Mouse (Mus musculus): ENCODE measurements at regions not wholly inside any gene's neighbourhood (a gene's known extent, or its start where the extent isn't known, plus 50 kb on each side); places are given as distances from the start of the nearest gene placed in this dataset.
"Not testable (repeated sequence)": the region's sequence is repeated elsewhere in the genome, so short reads cannot be mapped to it uniquely, and the experiment has no call there.

DNA sequence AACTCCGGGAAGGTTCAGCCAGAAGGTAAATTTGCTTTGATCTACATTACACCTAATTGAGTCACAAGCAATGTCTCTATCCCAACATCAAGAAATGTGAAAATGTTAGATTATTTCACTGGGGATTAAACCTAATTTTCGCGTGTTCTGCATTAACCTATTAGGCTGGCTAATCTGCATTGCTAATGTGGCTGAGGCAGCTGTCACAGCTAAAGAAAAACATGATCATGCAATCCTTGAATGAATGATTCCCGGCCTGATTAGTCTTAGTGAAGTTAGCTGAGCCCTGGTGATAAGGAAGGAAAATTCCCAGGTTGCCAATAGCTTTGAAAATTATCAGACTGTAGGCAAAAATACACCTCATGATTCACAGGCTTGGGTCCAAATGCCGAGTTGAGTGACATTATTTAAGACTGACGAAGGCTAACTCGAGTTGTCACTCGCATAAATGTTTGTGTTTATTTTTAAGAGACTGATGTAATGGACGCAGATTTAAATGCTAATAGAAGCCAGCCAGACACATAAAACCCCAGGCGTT, 131.5 kb upstream of the Kiz start:
- no peak for DNase-seq (ENCODE audit: low spot score in 2 of 2)

DNA sequence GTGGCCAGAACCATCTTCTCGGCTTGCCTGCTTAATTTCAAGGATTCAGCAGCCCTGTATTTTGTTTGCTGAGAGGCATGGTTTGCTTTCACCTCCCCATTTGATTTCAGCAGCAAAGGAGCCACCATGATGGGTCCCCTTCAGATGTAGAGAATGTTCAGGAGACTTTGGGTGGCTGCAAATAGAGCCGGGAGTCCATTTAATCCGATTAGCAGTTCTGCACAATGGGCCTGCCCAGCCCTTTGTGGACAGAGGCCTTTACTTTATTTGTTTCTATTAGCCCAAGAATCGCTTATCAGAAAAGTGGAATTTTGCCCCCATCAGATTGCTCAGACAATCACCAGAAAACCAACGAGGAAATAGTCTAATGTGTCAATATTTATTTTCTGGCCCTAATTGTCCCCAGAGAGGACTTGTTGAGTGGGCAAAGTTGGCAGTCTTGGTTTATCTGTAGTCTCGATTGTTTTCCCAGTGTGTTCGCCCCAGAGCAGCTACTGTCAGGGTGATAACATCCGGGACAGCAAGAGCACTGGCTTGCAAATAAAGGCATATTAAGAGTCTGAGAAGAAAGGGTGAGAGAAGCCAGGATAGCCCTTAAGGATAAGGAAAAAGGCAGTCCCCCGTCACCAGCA, 130.6 kb upstream of the Kiz start:
- DNase-seq (ENCODE audit: low spot score in 2 of 2), result no peak

DNA sequence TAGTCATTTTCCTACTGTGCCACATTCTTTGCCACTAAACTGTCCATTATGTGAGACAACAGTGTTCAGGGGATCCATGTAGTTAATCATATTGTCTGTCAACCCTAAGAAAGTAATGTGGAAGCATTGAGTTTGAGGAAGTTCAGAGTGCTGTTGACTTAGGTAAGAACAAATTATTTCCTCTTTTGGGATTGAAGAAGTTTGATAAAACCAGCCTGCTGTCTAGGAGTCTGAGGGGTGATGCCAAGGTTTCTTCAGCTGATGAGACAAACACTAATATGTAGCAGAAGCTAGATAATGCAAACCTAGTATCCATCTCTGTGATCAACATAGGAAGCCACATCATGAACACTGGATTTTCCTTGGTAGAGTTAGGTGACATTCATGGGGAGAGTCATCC, 127.0 kb upstream of the Kiz start:
- DNase-seq (ENCODE audit: low spot score in 2 of 2), result no peak

DNA sequence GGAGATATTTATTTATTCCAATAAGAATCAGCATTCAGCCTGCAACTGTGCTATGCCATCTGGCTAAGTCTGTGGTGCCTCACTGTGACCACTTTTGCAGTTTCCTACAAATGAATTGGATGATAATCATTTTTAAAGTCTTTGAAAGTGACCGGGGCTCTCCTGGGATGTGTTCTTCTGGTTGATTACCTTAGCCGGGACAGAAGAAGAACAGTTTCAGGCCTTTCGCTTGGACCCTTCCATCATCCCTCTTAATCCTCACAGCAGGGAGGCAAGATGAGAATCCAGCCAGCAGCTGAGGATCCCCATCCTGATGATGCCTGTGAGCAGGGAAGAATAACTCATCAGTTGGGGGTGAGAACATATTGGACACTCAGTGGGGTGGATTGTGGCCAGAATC, 124.6 kb upstream of the Kiz start:
- no peak for DNase-seq (ENCODE audit: low spot score in 2 of 2)

DNA sequence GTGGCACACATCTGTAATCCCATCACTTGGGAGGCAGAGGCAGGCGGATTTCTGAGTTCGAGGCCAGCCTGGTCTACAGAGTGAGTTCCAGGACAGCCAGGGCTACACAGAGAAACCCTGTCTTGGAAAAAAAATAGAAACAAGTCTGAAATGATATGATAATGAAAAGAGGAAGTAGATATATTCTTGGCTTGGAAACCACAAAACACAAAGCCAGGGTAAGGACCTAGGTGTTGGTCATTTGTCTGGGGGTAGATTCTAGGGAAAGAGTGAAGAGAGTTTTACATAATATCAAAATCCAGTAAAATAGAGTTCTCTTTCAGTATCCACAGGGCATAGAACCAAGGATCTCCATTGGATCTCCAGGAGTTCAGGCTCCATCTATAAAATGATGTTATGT, 122.8 kb upstream of the Kiz start:
- DNase-seq (ENCODE audit: low spot score in 2 of 2), result not testable (repeated sequence)

DNA sequence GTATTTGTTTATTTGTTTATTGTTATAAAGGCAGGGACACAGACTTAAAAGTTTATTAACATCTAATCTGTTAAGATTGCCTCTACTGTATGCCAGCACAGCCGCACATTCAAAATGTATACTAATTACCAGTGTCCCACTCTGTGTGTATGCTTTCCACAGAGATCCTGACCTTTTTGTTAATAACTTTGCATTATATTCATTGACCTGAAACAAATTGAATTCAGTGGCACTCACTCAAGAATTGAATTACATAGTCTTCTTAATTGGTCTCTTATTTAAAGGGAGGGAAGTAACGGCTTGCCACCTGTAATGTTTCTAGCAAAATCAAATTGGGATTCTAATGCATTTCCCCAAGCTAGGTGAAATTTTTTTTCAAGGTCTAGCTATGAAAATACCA, 111.3 kb upstream of the Kiz start:
- DNase-seq (ENCODE audit: low spot score in 2 of 2), result no peak

DNA sequence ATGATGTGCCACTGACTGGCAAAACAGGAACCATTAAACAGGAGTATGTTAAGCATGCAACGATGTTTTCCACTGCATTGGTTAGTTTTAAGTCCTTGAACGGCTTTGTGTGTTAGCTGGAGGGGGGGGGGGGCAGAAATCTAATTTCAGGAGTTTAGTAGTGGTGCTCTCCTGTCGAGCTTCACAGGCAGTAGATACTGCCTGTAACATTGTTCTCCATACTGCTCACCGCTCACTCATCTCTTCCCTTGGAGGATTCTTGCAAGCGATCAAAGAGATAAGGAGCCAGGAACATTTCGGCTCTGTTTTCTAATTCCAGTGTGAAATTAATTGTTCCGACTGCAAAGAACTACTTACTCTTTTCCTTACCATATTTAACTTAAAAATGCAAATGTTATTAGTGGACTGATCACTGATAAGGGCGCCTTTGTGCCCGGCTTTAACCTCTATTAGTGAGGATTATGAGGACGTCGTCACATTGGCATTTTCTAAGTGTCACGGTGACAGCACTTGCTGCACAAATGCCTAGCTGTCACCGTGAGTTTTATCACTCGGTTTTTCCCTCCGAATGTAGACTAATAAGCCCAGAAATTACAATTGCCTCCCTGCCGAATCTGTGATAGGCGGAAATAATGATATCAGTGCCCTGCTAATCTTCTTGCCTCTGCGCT, 110.5 kb upstream of the Kiz start:
- DNase-seq (ENCODE audit: low spot score in 2 of 2), result no peak

DNA sequence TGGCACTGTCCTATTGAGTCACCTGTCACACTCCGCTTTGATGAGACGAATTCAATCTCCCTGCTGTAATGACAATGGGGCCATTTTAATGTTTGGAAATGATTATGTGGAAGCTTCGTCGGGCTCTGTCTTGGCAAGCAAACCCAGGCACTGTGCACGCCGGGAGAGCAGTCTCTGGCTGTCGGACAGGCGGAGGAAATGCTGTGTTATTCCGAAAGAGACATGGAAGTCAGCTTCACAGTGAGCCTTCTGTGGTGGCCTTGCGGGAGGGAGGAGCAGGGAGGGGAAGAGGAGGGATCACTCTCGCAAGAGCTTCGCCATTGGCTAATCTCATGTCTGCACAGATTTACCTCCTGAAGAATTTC, 110.0 kb upstream of the Kiz start:
- DNase-seq (ENCODE audit: low spot score in 2 of 2), result no peak

DNA sequence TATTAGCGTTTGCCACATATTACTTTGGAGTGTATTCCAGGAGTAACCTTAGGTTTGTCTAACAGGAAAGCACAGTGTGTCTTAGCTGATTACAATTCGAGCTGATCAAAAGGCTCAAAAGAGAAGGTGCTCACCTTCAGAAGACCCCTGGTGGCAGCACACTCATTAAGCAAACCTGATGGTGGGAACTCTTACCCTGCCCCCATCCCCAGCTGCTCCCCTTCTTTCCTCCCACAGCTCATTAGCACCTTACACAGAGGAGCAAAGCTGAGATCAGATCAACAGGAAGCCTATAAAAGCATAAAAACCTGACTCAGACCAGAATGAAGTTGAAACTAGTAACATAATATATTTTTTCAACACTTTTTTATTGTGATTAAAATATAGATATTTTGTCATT, 101.7 kb upstream of the Kiz start:
- DNase-seq (ENCODE audit: low spot score in 2 of 2), result no peak

DNA sequence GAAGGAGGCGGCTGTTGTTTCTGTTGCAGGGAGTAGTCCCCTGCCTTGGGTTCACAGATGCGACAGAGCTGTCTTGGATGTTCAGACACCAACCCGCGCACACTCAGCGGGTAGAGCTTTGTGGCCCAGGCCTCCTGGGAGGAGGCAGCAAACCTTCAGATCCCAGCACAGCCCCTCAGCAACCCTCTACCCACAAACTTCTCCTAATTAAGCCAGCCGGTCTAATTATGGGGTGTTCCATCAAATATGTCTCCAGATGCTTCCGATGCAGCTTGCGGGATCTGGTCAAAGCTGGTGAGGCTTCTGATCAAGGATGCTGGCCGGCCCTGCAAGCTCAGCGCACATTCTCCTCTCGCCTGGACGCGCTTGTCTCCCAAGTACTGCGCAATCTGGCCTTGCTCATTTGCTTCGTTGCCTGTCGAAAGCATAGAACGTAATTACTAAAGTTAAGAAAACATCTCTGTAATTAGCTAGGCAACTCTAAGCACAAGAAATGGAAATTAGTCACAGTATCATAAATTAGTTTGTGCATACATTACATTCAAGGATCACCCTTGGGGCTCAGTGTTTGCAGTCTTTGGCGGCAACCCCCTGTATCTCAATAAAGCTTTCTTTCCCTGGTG, 92.0 kb upstream of the Kiz start:
- DNase-seq (ENCODE audit: low spot score in 2 of 2), result no peak

DNA sequence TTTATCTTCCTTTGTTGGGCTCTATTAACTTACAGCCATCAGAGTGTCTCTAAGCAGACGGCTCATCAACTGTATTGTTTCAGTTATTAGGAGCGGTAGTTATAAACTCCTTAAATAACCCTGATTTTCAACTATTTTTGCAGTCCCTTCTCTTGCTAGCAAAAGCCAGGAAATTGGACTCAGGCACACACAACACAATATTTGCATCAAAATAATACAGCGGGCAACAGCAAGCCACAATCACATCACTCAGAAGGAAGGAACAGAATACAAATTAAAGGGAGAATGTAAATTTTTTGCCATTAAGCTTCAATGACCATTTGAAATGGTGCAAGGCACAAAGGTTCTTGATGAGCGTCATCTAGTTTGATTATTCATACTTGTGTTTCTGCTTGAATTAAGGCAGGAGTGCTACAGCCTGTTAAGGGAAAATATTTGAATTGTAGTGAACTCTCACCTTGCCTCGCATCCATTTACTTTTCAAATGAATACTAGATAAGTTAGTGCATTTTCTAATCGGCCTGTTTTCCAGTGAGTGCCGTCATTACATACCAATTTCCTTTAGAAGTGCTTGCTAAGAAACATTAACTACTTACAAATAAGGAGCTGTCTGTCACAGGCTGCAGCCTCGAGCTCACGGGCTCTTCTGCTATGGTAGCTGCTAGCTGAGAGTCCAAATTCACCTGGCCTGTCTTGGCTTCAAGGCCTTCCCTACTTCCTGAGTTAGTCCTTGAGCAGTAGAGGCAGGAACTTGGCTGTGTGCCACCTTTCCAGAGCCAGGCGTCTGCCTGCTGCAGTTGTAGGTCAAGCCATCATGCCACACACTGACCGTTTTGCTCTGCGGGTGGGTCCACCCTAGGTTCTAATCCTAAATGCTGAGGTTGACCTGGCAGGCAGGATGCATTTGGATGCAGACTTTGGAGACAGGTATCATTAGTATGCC, 91.1 kb upstream of the Kiz start:
- DNase-seq (ENCODE audit: low spot score in 2 of 2), result no peak

DNA sequence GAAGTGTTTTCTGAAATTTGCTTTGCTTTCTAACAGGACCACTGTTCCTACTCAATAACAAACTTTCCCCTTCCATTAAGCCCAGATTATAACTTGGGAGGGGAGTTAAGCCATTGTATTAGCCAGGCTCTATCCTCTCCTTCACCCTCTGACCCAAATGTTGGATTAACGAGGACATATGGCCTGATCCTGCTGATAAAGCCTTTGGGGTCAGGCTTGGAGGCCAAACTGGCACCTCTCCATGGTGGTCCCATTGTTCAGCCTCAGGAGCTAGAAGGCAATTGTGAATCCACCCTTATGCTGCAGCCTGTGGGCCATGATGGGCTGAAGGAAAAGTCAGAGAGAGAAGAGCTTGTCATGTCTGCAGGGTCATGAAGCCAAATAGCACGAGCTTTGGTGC, 80.8 kb upstream of the Kiz start:
- DNase-seq (ENCODE audit: low spot score in 2 of 2), result no peak

DNA sequence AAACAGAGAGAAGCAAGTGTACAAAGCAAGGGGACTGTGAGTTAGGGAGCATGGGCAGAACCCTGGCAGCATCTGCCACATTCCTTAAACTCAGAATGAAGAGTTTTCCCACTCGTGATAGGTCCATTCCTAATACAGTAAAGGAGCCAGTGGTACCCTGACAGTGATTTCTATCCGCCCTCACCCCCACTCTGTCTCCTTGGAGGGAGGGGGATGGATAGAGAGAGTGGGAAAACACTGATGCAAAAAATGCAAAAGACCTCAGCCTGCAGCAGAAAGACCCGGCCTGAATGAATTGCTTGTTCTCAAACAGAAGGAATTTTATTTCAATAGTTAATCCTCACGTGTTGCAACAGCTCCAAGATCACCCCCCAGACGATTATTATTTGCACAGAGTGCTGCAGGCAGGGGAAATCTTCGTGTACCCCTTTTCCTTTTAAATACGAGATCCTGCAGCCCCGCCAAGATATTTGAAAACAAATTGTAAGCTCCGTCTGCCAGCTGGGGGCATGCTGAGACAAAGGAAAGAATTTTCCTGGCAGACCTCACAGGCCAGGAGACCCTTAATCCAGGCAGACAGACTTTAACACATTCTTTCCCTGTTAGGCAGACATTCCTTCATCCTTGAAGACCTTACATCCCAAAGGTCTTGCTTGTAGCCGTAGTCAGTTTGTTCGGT, 68.4 kb upstream of the Kiz start:
- no peak for DNase-seq (ENCODE audit: low spot score in 2 of 2)

DNA sequence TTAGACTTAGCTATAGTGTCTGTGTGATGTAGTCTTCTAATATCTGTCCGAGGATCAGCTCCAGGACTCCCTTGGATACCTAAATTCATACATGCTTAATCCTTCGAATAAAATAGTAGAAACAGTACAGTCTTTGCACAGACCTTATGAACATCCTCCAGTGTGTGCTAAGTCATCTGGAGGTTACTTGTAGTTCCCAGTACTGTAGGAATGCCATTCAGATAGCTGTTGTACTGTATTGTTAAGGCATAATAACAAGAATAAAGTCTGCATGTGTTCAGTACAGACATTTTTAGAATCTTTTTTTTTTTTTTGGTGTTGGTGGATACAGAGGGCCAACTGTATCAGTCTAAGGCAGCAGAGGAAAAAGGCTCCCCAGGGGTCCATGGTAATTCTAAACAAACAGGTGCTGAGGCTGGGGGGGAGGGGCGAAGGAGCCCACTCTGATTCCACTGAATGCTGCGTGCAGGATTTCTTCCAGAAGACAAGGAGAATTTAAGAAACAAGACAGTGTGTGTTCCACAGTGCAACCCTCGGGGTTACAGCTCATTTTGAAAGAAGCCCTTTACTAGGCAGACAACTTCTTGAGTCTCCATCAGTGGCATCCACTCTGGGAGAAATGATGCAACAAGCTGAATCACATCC, 67.7 kb upstream of the Kiz start:
- DNase-seq (ENCODE audit: low spot score in 2 of 2), result no peak

DNA sequence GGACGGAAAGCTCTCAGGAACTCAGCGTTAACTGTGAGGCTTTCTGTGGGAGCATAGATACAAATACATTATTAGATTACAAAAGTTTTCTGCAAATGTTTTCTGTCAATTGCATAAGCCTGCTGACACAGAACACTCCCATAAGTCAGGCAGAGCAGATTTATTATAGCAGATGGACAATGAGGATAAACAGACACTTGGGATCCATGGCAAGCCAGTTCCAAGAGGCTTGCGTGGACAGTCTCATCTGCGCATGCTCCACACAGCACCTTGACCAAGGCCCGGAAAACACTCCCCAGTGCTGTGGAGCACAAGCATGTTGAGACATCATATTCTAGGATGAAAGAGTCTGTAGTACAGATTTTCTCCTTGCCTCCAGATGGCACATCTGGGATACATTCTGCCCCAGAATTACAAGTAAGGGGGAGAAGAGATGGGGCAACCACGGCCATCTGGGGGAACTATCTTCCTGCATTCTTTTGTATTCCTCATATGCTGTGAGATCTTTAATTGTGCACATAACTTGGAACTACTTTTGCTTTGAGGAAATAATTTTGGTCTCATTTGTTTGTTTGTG, 62.7 kb upstream of the Kiz start:
- no peak for DNase-seq (ENCODE audit: low spot score in 2 of 2)

DNA sequence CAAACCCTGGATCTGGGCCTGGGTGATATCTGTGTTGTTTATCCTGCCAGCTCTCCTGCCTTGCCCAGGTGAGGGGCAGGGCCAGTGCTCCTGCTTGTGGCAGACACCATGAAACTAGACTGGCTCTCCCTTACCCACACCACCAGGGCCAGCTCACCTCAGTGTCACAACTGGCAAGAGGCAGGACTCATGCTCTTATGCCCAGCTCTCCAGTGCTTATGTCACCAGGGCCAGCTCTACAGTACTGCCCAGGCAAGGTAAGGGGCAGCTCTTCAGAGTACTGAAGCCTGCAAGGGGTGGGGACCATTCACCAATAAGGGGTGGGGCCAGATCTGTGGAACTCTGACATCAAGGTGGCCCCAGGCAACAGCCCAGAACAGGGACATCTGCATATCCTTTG, 52.7 kb upstream of the Kiz start:
- no peak for DNase-seq (ENCODE audit: low spot score in 2 of 2)
